Mouse (Mus musculus) brown adipose tissue, adult 24 weeks (tissue): Measurements from ENCODE around the gene Ciart. TPM values are rescaled to one million over a fixed set of nuclear protein-coding genes. Genes with fewer than 3 reads are reported as not detected.
"Not testable (repeated sequence)": the region's sequence is repeated elsewhere in the genome, so short reads cannot be mapped to it uniquely, and the experiment has no call there.

ENCODE experiments used
- H3K27ac ChIP-seq: fragments of 200-500 bp; replicated peaks from 2 replicates; pipeline ENCODE4 v1.5.1; 2012; ENCODE audit warnings: low read depth, mild to moderate bottlenecking, low read length
- H3K4me1 ChIP-seq: fragments of 200-500 bp; 2 replicates; pipeline ENCODE4 v1.6.1; 2012; ENCODE audit warnings: low read length, mixed read lengths; ENCODE audit not compliant: control insufficient read depth, insufficient read depth, insufficient read length
- H3K4me3 ChIP-seq: fragments of 200-500 bp; 2 replicates; pipeline ENCODE4 v1.5.1; 2012; ENCODE audit warnings: low read depth, mild to moderate bottlenecking, low read length, moderate library complexity; ENCODE audit not compliant: insufficient read depth
- polyA plus RNA-seq: library from polyadenylated mRNA; stranded (reverse); fragments of >200 nt; gene quantifications from 2 replicates; pipeline ENCODE4 v1.2.4, GENCODE M21; 2012; ENCODE audit not compliant: missing spikeins, insufficient read depth, insufficient read length

The Ciart gene
- polyA plus RNA-seq, 1 experiment: 1.5 TPM

GRCm38 (mm10) chr3:95863578-95863977 lies 18.5 kb downstream of the Ciart start:
- Histone ChIP-seq H3K4me1 (no peaks in the 10 kb centered on the region; the same call in 1 of the 2 replicates), H3K4me3 (no peak overlapping the region), H3K27ac (no peak overlapping the region)

GRCm38 (mm10) chr3:95861796-95862195 lies 20.3 kb downstream of the Ciart start:
- H3K27ac ChIP-seq: no peak overlapping the region
- H3K4me1 ChIP-seq: no peaks in the 10 kb centered on the region; the same call in 1 of the 2 replicates
- H3K4me3 ChIP-seq: no peak overlapping the region

DNA sequence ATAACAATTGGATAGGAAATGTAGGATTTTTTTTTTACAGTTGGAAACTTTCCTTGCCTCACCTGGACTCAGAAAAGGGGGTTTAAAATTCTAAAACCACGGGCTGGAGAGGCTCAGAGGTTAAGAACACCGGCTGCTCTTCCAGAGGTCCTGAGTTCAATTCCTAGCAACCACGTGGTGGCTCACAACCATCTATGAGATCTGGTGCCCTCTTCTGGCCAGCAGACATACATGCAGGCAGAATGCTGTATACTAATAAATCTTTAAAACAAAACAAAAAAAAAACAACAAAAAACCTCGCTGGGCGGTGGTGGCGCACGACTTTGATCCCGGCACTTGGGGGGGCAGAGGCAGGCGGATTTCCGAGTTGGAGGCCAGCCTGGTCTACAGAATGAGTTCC lies 20.8 kb downstream of the Ciart start:
- H3K4me3 ChIP-seq: no peak overlapping the region
- no peak overlapping the region for H3K27ac ChIP-seq
- H3K4me1 ChIP-seq: no peaks in the 10 kb centered on the region; the same call in 1 of the 2 replicates

DNA sequence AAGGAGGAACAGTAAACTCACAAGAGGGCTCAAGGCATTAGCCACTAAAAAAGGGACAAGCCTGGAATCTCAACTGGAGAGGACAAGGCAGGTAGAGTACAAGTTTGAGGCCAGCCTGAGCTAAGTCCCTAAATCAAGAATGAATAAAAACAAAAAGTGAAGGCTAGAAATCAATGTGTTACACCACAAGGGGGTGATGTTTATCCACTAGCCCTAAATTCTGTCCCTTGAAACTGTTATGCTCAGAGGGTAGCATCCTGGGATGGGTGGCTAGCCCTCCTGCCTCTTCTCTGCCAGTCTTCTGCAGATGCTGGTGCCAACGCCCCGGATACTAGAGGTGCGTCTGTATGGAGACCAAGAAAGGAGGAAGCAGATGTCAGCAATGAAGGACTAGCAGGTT lies 21.7 kb downstream of the Ciart start:
- H3K4me3 ChIP-seq: no peak overlapping the region
- H3K4me1 ChIP-seq: no peaks in the 10 kb centered on the region; the same call in 1 of the 2 replicates
- H3K27ac ChIP-seq: no peak overlapping the region

DNA sequence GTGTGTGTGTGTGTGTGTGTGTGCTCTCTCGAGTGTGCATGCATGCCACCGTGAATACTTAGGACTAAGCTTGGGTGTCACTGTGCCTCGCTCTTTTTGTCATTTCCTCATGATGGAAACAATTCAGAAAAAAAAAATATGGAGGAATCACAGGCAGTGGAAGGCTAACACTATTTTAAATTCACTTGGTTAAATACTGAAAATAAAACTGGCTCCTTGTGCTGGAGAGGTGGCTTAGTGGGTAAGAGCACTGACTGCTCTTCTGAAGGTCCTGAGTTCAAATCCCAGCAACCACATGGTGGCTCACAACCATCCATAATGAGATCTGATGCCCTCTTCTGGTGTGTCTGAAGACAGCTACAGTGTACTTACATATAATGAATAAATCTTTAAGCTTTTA lies 23.8 kb downstream of the Ciart start:
- H3K4me1 ChIP-seq, H3K27ac ChIP-seq, H3K4me3 ChIP-seq: not testable (repeated sequence)

- not testable (repeated sequence) for H3K4me1 ChIP-seq, H3K27ac ChIP-seq, H3K4me3 ChIP-seq
Measured at GRCm38 (mm10) chr3:95857050-95857449, 25.0 kb downstream of the Ciart start.

GRCm38 (mm10) chr3:95856115-95856514 lies 25.9 kb downstream of the Ciart start:
- H3K4me3 ChIP-seq: peak overlapping the region; percentile 58
- no peaks in the 10 kb centered on the region for H3K4me1 ChIP-seq
- peak overlapping the region; percentile 46 for H3K27ac ChIP-seq

DNA sequence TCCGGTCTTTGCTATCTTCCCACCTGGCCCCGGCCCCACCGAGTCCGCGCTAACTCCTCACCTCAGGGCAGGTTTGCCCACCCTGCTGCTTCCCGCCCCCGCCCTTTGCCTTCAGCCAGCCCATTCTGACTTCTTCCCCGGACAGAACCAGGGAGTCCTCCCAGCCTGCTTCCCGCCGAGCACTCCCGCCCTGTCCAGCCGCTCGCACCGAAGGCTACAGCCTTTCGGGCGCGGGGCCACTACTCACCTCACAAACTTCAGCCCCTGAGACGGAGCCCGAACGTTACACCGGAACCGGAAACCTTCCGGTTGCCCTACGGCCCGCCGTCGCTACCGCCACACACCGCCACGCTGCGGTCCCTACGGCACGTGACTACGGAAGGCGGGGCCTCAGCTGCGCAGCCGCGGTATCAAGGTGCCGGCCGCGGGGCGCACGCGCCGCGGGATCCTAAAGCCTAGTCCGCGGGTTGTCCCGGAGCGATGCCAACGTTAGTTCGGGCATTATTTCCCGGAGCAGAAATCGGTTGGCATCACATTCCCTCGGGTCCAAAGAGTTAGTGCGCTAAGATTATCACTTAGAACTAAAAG lies 26.5 kb downstream of the Ciart start, which contains the start of gene Prpf3:
Prpf3 (minus strand) TSS at position 384 of the 588 bp plus-strand sequence.
- Histone ChIP-seq H3K27ac (peak within 1 kb of the TSS; percentile 78), H3K4me1 (no peaks in the 10 kb centered on the region), H3K4me3 (peak within 1 kb of the TSS; percentile 87)

- Histone ChIP-seq H3K4me1 (no peaks in the 10 kb centered on the region), H3K27ac (no peak overlapping the region)
Measured at GRCm38 (mm10) chr3:95851317-95851716, 30.7 kb downstream of the Ciart start.

DNA sequence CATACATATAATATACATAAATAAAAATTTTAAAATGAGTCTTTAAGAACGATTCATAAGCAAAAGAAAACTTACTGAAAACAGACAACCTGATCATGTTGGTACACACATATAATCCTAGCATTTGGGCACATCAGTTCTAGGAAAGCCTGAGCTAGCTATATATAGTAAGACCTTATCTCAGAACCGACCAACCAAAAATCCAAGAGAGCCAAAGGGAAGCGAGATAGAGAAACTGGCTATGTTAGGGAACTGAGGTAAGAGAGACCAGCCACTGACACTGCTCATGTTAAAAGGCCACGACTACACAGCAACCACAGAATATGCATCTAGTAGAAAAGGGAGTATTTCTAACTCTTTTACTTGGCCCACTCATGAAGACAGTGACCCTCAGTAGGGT lies 31.4 kb downstream of the Ciart start:
- Histone ChIP-seq H3K4me1 (no peaks in the 10 kb centered on the region), H3K4me3 (no peak overlapping the region), H3K27ac (no peak overlapping the region)

More at GRCm38 (mm10) chr3:95851317-95851716, 30.7 kb downstream of the Ciart start:
- no peak overlapping the region for H3K4me3 ChIP-seq

DNA sequence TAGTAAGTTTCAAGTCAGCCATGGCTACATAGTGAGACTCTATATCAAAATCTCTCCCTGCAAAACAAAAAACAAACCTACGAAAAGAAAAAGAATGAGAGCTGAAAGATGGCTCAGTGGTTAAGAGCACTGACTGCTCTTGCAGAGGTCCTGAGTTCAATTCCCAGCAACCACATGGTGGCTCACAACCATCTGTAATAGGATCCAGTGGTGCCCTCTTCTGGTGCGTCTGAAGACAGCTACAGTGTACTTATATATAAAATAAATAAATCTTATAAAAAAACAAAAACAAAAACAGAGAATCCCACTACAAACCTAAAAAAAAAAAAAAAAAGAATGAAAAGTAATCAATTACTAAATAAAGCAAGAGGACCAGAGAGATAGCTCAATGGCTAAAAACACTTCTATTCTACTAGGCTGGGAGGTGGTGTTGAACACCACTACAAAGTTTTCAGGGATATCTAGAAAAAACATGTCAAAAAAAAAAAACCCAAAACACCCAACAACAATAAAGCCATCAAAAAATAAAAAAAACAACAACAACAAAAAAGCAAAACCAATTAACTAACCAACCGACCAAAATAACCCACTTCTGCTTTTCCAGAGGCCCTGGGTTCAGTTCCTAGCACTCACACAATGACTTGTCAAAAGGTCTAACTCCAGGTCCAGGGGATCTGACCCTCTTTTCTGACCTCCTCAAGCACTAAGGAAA lies 39.4 kb downstream of the Ciart start:
- H3K4me3 ChIP-seq: no peak overlapping the region
- no peaks in the 10 kb centered on the region for H3K4me1 ChIP-seq
- H3K27ac ChIP-seq: no peak overlapping the region

GRCm38 (mm10) chr3:95839250-95839649 lies 42.8 kb downstream of the Ciart start:
- Histone ChIP-seq H3K4me1 (no peaks in the 10 kb centered on the region), H3K27ac (no peak overlapping the region), H3K4me3 (no peak overlapping the region)

GRCm38 (mm10) chr3:95829053-95829452 lies 53.0 kb downstream of the Ciart start:
- Histone ChIP-seq H3K4me3 (no peak overlapping the region), H3K4me1 (no peaks in the 10 kb centered on the region), H3K27ac (no peak overlapping the region)
